Mouse (Mus musculus) megakaryocyte, embryonic 14.5 days (primary cell): ENCODE data around the gene Ankzf1. TPM values are rescaled to one million over a fixed set of nuclear protein-coding genes. Genes with fewer than 3 reads are reported as not detected.

Experiments
- H3K27me3 ChIP-seq: replicated peaks from 2 replicates; pipeline ENCODE3; 2012; ENCODE audit warnings: inconsistent platforms
- H3K36me3 ChIP-seq: replicated peaks from 2 replicates; pipeline ENCODE3; 2012; ENCODE audit warnings: low read length, inconsistent platforms, mixed read lengths
- H3K4me1 ChIP-seq: 2 replicates; pipeline ENCODE4 v1.6.1; 2012; ENCODE audit warnings: inconsistent platforms
- H3K4me3 ChIP-seq: replicated peaks from 2 replicates; pipeline ENCODE3; 2012; ENCODE audit warnings: moderate library complexity, mild to moderate bottlenecking, inconsistent platforms
- H3K9me3 ChIP-seq: 2 replicates; pipeline ENCODE4 v1.6.1; 2012; ENCODE audit warnings: inconsistent platforms
- FLI1 ChIP-seq: IDR thresholded peaks from 2 replicates; pipeline ENCODE4 v1.6.1; 2012; ENCODE audit warnings: low read length, inconsistent platforms, mixed read lengths
- GATA1 ChIP-seq: IDR thresholded peaks from 3 replicates; pipeline ENCODE4 v1.6.1; 2012; ENCODE audit warnings: mixed read lengths, low read length, inconsistent platforms, borderline replicate concordance
- polyA plus RNA-seq: library from polyadenylated mRNA; stranded (reverse); fragments of >175 nt; gene quantifications from 2 replicates; pipeline ENCODE4 v1.2.3, GENCODE M21; 2012; ENCODE audit warnings: low replicate concordance; ENCODE audit not compliant: insufficient read depth

Gene Ankzf1
- polyA plus RNA-seq, 1 experiment, result 8.0 TPM

GRCm38 (mm10) chr1:75160256-75160617 is 31.7 kb upstream of the Ankzf1 start:
- peaks cover 6% of the 10 kb centered on the region for H3K9me3 ChIP-seq
- TF ChIP-seq GATA1, result no peak
- TF ChIP-seq FLI1, result no peak
- H3K36me3 ChIP-seq, result no peaks in the 10 kb centered on the region
- H3K4me3 ChIP-seq, result no peak overlapping the region
- peaks cover 11% of the 10 kb centered on the region for H3K4me1 ChIP-seq
- H3K27me3 ChIP-seq, result no peaks in the 10 kb centered on the region

- peaks cover 37% of the 10 kb centered on the region for H3K4me1 ChIP-seq
Observed at GRCm38 (mm10) chr1:75168093-75168471, 23.9 kb upstream of the Ankzf1 start.

DNA sequence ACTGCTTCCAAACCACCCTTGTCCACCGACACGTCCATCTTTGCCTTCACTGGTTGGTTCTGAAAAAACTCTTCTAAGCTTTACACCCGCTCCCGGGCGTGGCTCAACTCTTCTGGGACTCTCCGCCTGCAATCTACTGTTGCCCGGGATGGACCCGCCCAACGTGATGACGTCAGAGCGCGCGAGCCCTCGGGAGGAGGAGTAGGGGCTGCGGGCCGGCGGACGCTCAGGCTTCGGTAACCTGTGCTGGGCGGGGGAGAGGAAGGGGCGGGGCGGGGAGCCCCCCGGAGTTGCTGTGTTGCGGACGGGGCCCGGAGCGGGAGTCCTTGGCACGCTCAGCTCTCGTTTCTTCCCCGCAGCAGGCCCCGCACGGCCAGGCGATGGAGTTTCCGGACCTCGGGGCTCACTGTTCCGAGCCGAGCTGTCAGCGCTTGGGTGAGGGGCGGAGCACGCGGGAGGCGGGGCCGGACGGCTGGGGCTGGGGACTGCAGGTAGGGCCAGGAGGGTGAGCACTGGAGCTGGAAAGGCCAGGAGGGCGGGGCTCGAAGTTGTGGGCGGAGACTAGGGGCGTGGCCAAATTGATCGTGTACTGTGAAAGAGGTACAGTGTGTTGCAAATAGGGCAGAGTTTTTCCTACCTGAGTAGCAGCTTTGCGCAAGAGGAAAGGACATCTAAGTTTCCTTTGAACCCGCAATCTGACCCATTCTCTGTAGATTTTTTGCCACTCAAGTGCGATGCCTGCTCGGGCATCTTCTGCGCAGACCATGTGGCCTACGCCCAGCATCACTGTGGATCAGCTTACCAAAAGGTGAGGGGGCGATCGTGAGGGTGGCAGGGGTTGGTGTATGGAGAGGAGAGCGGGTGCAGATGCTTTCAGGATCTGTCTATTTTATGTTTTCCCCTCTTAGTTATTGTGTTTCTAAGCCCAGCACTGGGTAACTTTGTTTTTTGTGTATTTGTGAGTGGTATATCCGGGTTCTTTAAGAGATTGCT is 23.2 kb upstream of the Ankzf1 start, which contains the start of gene Zfand2b:
Zfand2b (plus strand) TSS at position 175 of the 993 bp plus-strand sequence.
- Histone ChIP-seq H3K36me3 (peaks cover 45% of the 10 kb centered on the region), H3K4me3 (peak within 1 kb of the TSS; percentile 93), H3K4me1 (peaks cover 37% of the 10 kb centered on the region), H3K9me3 (no peaks in the 10 kb centered on the region), H3K27me3 (no peaks in the 10 kb centered on the region)
- no peak for TF ChIP-seq FLI1
- no peak for TF ChIP-seq GATA1

More at GRCm38 (mm10) chr1:75168093-75168471, 23.9 kb upstream of the Ankzf1 start:
- peak overlapping the region; percentile 93 for H3K4me3 ChIP-seq
- peaks cover 38% of the 10 kb centered on the region for H3K36me3 ChIP-seq
- no peaks in the 10 kb centered on the region for H3K27me3 ChIP-seq
- peaks cover 5% of the 10 kb centered on the region for H3K9me3 ChIP-seq
- TF ChIP-seq GATA1 (no peak), FLI1 (no peak)

- H3K4me3 ChIP-seq, result peak overlapping the region; percentile 100
- no peak for TF ChIP-seq FLI1
- no peak for TF ChIP-seq GATA1
- peaks cover 82% of the 10 kb centered on the region for H3K36me3 ChIP-seq
- peaks cover 5% of the 10 kb centered on the region; the same call in 1 of the 2 replicates for H3K9me3 ChIP-seq
- no peaks in the 10 kb centered on the region for H3K27me3 ChIP-seq
- H3K4me1 ChIP-seq, result peaks cover 53% of the 10 kb centered on the region
Observed at GRCm38 (mm10) chr1:75179334-75180104, 12.4 kb upstream of the Ankzf1 start.

DNA sequence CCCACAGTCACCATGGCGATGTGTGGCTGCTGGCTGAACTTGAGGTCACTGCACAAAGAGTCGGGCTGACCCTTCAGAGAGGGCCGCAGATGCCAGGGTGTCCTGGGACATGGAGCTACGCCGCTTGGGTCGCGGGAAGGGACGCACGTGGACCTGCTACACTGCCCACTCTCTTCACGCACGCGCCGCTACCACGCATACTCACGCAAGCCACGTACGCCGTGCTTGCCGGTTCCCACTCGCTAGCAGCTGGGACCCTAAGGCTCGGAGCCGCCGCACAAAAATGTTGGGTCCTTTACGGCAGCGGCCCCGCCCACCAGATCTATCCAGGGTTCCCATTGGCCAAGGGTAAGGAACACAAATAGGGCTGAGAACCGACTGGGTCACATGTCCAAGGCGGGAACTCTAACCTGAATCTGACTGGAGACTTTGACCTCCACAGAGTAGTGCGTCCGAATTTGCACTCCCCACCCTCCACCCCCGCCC is 11.8 kb upstream of the Ankzf1 start, which contains the start of gene Abcb6:
Abcb6 (minus strand) TSS at position 288 of the 486 bp plus-strand sequence.
- Histone ChIP-seq H3K9me3 (peaks cover 5% of the 10 kb centered on the region; the same call in 1 of the 2 replicates), H3K4me3 (peak within 1 kb of the TSS; percentile 100), H3K4me1 (peaks cover 57% of the 10 kb centered on the region), H3K36me3 (peaks cover 82% of the 10 kb centered on the region), H3K27me3 (no peaks in the 10 kb centered on the region)
- TF ChIP-seq GATA1 (no peak), FLI1 (no peak)

DNA sequence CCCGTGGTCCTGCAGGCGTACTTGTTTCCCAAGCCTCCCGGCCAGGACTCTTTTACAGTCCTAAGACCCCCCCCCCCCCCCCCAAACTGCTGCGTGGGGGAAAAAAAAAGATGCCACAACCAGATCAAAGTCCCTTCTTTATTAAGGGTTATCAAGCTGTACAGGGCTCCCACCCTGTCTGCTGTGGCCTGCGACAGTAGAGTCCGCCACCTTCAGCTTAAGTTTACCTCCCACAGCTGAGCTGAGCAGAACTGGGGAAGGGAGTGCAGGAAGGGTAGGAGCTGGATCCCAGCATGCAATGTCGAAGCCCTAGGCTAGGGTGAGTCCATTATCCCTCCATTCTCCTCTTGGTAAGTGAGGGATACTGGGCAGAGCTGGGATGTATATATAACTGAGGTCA is 11.2 kb upstream of the Ankzf1 start:
- Histone ChIP-seq H3K4me3 (peak overlapping the region; percentile 100), H3K4me1 (peaks cover 62% of the 10 kb centered on the region), H3K27me3 (no peaks in the 10 kb centered on the region), H3K9me3 (peaks cover 5% of the 10 kb centered on the region; the same call in 1 of the 2 replicates), H3K36me3 (peaks cover 82% of the 10 kb centered on the region)
- TF ChIP-seq GATA1 (no peak), FLI1 (no peak)

DNA sequence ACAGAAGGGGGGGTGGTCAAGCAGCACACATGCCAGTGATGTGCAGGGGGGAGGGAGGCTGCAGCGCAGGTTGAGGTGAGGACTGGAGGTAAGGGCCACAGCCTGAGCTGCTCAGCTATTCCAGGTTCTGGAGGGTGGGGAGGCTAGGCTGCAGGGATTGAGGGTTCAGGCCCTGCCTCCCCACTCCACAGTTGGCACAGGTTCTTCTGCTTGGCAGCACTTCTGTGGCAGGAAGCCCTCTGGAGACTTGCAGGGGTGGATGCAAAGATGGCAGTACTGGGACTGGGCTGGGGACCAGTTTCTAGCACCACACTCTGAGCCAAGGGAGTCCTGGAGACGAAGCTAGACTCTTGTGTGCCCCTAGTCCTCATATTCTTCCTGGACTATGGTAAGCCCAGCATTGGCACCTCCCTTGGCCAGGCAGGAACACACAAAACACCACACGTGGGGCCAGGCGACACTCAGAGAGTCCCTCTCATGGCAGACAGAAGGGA is 10.5 kb upstream of the Ankzf1 start:
- no peak for TF ChIP-seq GATA1
- no peak for TF ChIP-seq FLI1
- Histone ChIP-seq H3K36me3 (peaks cover 82% of the 10 kb centered on the region), H3K27me3 (no peaks in the 10 kb centered on the region), H3K9me3 (peaks cover 5% of the 10 kb centered on the region; the same call in 1 of the 2 replicates), H3K4me3 (peak overlapping the region; percentile 17), H3K4me1 (peaks cover 63% of the 10 kb centered on the region)

DNA sequence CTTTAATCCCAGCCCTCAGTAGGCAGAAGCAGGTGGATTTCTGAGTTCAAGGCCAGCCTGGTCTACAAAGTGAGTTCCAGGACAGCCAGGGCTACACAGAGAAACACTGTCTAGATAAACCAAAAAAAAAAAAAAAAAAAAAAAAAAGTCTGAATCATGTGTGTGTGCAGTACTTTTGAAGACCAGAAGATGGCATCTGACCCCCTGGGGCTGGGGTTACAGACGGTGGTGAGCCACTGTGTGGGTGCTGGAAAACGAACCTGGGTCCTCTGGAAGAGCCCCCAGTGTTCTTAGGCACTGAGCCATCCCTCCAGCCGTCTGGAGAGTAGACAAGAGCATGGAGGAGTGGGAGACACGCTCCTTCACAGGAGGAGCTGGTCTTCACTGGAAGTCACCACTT is 9.8 kb upstream of the Ankzf1 start:
- Histone ChIP-seq H3K27me3 (no peaks in the 10 kb centered on the region), H3K4me1 (peaks cover 67% of the 10 kb centered on the region), H3K9me3 (peaks cover 5% of the 10 kb centered on the region; the same call in 1 of the 2 replicates), H3K4me3 (no peak overlapping the region), H3K36me3 (peaks cover 82% of the 10 kb centered on the region)
- TF ChIP-seq FLI1, result no peak
- TF ChIP-seq GATA1, result no peak

- Histone ChIP-seq H3K9me3 (peaks cover 5% of the 10 kb centered on the region; the same call in 1 of the 2 replicates), H3K4me3 (no peak overlapping the region), H3K4me1 (peaks cover 71% of the 10 kb centered on the region), H3K27me3 (no peaks in the 10 kb centered on the region), H3K36me3 (peaks cover 97% of the 10 kb centered on the region)
- no peak for TF ChIP-seq GATA1
- no peak for TF ChIP-seq FLI1
Observed at GRCm38 (mm10) chr1:75185495-75185894, 6.5 kb upstream of the Ankzf1 start.
